Mouse (Mus musculus) limb, embryonic 10.5 days (tissue): ENCODE data around the gene Sprtn. TPM values are rescaled to one million over a fixed set of nuclear protein-coding genes. Genes with fewer than 3 reads are reported as not detected.
A peak's percentile ranks its signal among the peaks of the same experiment; 100 is the strongest.

Experiments used
- DNase-seq: peaks from one replicate; pipeline ENCODE4 v3.0.0-alpha.2; 2017; ENCODE audit warnings: low spot score
- H3K27ac ChIP-seq: fragments of 300-500 bp; sonication (generic); 2 replicates; pipeline ENCODE4 v1.5.1; 2016; ENCODE audit warnings: mild to moderate bottlenecking
- H3K27me3 ChIP-seq: fragments of 300-500 bp; sonication (generic); 2 replicates; pipeline ENCODE4 v1.6.1; 2016; ENCODE audit warnings: low read depth, mild to moderate bottlenecking; ENCODE audit not compliant: poor library complexity, severe bottlenecking
- H3K36me3 ChIP-seq: fragments of 300-500 bp; sonication (generic); 2 replicates; pipeline ENCODE4 v1.6.1; 2016; ENCODE audit warnings: mild to moderate bottlenecking, moderate library complexity
- H3K4me1 ChIP-seq: fragments of 300-500 bp; sonication (generic); 2 replicates; pipeline ENCODE4 v1.6.1; 2016
- H3K4me3 ChIP-seq: fragments of 300-500 bp; sonication (generic); 2 replicates; pipeline ENCODE4 v1.5.1; 2016; ENCODE audit warnings: mild to moderate bottlenecking, moderate library complexity
- H3K9me3 ChIP-seq: fragments of 300-500 bp; sonication (generic); replicated peaks from 2 replicates; pipeline ENCODE4 v1.6.1; 2016; ENCODE audit warnings: mild to moderate bottlenecking
- WGBS: fragments of 180-500 bp; shearing (Covaris S2); methylation state at CpG from one replicate; pipeline ENCODE4 v1.1.7; 2016; 5-methylcytosine and 5-hydroxymethylcytosine counted together
- polyA plus RNA-seq: library from polyadenylated mRNA; unstranded; fragments of >200 nt; fragmentation: Nextera tagmentation; extraction: Ambion mirVana; gene quantifications from 2 replicates; pipeline ENCODE4 v1.2.1, GENCODE M21; 2016

The Sprtn gene
- polyA plus RNA-seq, 1 experiment from 2014 or later: 10.4 TPM

DNA sequence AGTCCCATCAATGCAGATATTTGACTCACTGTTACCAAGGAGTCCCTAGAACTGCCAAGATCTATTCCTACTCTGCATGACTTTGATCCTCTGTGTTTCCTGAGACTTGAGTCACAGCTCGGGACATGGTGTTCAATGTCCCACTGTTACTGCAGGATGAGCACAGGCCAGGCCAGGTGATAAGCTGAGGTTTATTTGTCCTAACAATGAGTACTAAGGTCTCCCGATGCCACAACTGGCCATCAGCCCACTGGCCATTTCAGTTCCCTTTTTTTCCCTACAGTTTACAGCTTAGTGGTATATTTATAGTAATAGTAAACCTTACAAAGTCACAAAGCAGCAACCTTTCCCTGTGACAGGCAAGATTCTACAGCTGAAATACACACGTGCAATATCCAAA, 34.7 kb downstream of the Sprtn start:
- WGBS: 93% methylated on average over 3 of the region's 3 CpGs
- Histone ChIP-seq H3K4me1 (no peaks in the 10 kb centered on the region), H3K27me3 (no peaks in the 10 kb centered on the region), H3K4me3 (no peak overlapping the region), H3K36me3 (peaks cover 29% of the 10 kb centered on the region), H3K27ac (no peak overlapping the region), H3K9me3 (no peaks in the 10 kb centered on the region)
- DNase-seq: no peak

DNA sequence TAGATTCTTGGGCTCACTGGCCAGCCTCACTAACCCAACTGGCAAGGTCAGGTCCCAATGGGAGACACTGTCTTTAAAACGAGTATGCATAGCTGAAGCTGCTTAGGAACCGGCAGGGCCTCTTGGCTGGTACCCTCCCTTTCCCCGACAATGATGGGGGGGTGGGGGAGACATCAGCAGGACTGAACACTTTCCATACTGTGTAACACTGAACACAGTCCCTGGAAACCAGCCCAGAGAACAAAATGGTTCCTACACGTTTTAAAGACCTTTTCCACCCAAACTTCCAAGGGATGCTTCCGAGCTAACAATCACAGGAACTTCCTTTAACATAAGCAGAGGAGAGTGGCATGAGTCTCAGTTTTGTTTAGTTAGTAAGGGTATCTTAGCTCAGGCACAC, 37.4 kb downstream of the Sprtn start:
- Histone ChIP-seq H3K36me3 (peaks cover 46% of the 10 kb centered on the region), H3K27me3 (no peaks in the 10 kb centered on the region), H3K4me1 (no peaks in the 10 kb centered on the region), H3K9me3 (no peaks in the 10 kb centered on the region), H3K4me3 (no peak overlapping the region), H3K27ac (no peak overlapping the region)
- no peak for DNase-seq
- 85% methylated on average over 5 of the region's 5 CpGs for WGBS

GRCm38 (mm10) chr8:124936699-124937098, 39.0 kb downstream of the Sprtn start:
- Histone ChIP-seq H3K27ac (no peak overlapping the region), H3K4me1 (no peaks in the 10 kb centered on the region)
- 96% methylated on average over 10 of the region's 10 CpGs for WGBS

DNA sequence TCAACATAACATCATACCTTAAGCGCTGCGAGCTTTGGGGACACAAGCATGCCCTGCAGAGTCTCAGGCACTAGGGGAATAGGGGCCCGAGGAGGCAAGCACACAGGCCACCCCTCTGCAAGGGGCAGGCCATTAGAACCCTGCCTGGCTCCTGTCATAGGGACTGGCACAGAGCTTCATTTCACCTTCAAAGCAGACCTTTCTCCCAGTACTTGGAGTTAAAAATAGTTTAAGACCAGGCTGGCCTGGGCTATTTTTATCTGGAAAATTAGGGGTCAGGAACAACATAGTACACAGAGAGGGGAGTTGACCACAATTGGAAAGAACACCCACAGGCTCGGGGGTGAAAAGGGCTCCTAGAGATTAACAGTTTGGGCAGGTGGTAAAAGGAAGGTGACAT, 39.6 kb downstream of the Sprtn start:
- no peaks in the 10 kb centered on the region for H3K4me1 ChIP-seq
- H3K36me3 ChIP-seq: peaks cover 56% of the 10 kb centered on the region
- no peaks in the 10 kb centered on the region for H3K9me3 ChIP-seq
- no peak overlapping the region for H3K4me3 ChIP-seq
- no peaks in the 10 kb centered on the region for H3K27me3 ChIP-seq
- H3K27ac ChIP-seq: no peak overlapping the region
- DNase-seq: no peak
- WGBS: 90% methylated on average over 4 of the region's 4 CpGs

More at GRCm38 (mm10) chr8:124936699-124937098, 39.0 kb downstream of the Sprtn start:
- Histone ChIP-seq H3K9me3 (no peaks in the 10 kb centered on the region), H3K4me3 (no peak overlapping the region), H3K27me3 (no peaks in the 10 kb centered on the region), H3K36me3 (peaks cover 52% of the 10 kb centered on the region)
- DNase-seq: no peak

GRCm38 (mm10) chr8:124943801-124944200, 46.1 kb downstream of the Sprtn start:
- Histone ChIP-seq H3K36me3 (peaks cover 55% of the 10 kb centered on the region), H3K4me3 (no peak overlapping the region), H3K27ac (no peak overlapping the region), H3K27me3 (no peaks in the 10 kb centered on the region), H3K4me1 (peaks cover 33% of the 10 kb centered on the region), H3K9me3 (no peaks in the 10 kb centered on the region)
- WGBS: 91% methylated on average over 6 of the region's 6 CpGs
- DNase-seq: no peak

DNA sequence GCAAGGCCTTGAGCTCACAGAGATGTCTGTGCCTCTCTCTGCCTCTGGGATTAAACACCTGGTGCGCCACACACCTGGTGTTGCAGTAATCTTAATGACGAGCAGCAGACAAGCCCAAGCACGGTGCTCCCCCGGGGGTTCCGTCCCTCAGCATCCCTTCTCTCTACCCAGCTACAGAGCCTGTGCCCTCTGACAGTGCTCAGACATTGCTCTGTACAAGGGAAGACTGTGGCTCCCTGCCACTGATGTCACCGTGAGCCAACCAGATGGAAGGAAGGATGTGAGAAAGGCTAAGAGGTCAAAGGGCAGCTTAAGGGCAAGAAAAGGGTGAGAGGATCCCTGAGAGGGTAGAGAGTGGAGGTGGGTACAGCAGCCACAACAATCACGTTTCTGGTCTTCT, 46.7 kb downstream of the Sprtn start:
- H3K4me3 ChIP-seq: no peak overlapping the region
- 44% methylated on average over 7 of the region's 7 CpGs for WGBS

GRCm38 (mm10) chr8:124947865-124948732, 50.4 kb downstream of the Sprtn start:
- WGBS: under 1% methylated on average over 67 of the region's 67 CpGs
- no peaks in the 10 kb centered on the region for H3K27me3 ChIP-seq
- peak overlapping the region; percentile 90 for H3K4me3 ChIP-seq
- DNase-seq: peak; percentile 74
- H3K27ac ChIP-seq: peak overlapping the region; percentile 97
- H3K4me1 ChIP-seq: peaks cover 43% of the 10 kb centered on the region
- no peaks in the 10 kb centered on the region for H3K9me3 ChIP-seq
- H3K36me3 ChIP-seq: peaks cover 22% of the 10 kb centered on the region

More for the DNA sequence above, 46.7 kb downstream of the Sprtn start:
- Histone ChIP-seq H3K27me3 (no peaks in the 10 kb centered on the region), H3K4me1 (peaks cover 33% of the 10 kb centered on the region), H3K9me3 (no peaks in the 10 kb centered on the region), H3K36me3 (peaks cover 49% of the 10 kb centered on the region), H3K27ac (no peak overlapping the region)
- DNase-seq: no peak

DNA sequence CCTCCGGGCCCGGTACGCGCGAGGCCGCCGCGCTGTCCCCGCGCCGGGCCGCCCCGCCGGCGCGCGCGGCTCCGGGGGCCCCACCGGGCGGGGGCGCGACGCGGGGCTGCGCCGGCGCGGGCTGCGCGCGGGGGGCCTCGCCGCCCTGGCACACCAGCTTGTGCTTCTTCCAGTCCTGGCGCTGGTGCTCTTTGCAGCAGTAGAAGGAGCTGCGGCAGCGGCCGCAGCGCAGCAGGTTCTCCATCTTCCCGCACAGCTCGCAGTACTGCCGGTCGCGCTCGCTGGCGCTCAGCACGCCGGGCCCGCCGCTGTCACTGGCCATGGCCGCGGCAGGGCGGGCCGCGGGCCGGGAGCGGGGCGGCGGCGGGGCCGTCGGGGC, 51.0 kb downstream of the Sprtn start:
- Histone ChIP-seq H3K27ac (peak overlapping the region; percentile 97), H3K36me3 (peaks cover 16% of the 10 kb centered on the region)
- 6% methylated on average over 62 of the region's 62 CpGs for WGBS

DNA sequence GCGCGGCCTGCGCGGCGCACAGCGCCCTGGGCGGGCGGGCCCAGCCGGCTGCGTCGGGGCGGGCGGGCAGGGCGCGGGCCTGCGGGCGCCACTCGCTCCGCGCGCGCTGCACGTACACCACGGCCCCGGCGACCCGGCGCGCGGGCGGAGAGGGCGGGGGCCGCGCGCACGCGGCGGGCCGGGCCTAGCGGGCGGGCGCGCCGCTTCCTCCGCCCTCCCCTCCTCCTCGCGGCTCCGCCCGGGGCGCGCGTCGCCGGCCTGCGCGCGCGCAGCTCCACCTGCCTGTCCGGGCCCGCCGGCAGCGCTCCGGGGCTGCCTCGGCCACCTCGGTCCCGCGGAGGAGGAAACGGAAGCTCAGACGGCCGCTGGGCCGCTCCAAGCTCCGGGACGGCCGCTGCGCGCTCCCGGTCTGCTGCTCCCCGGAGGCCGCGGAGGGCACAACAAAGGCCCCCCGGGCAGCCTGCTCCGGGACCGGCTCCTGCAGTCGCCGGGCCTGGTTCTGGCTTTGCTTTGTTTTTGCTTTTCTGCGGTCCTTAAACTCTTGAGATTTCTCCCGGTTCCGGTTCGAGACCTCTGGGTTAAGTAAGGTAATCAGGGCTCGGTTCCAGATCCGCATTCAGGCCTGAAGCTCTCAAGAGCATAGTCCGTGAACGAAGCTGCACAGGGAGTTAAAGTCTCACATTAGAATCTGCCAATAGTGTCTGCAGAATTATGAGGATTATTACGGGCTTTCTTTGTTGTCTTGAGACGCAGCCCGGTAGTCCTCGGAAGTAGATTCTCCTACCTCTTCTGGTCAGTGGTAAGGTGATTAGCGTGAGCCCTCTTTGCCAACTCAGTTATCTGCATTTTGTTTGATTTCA, 51.8 kb downstream of the Sprtn start, which contains the start of gene Egln1:
Egln1 (minus strand) TSS at position 116 of the 860 bp plus-strand sequence.
- Histone ChIP-seq H3K4me3 (peak within 1 kb of the TSS; percentile 90), H3K4me1 (peaks cover 41% of the 10 kb centered on the region), H3K27me3 (no peaks in the 10 kb centered on the region), H3K9me3 (no peaks in the 10 kb centered on the region), H3K36me3 (peaks cover 11% of the 10 kb centered on the region), H3K27ac (peak within 1 kb of the TSS; percentile 97)
- peak; percentile 85 for DNase-seq
- 7% methylated on average over 90 of the region's 98 CpGs for WGBS

More for the DNA sequence above, 51.0 kb downstream of the Sprtn start:
- peak overlapping the region; percentile 90 for H3K4me3 ChIP-seq
- H3K27me3 ChIP-seq: no peaks in the 10 kb centered on the region
- peak; percentile 61 for DNase-seq
- peaks cover 43% of the 10 kb centered on the region for H3K4me1 ChIP-seq
- H3K9me3 ChIP-seq: no peaks in the 10 kb centered on the region

- no peaks in the 10 kb centered on the region for H3K27me3 ChIP-seq
- DNase-seq: peak; percentile 42
- H3K4me1 ChIP-seq: peaks cover 34% of the 10 kb centered on the region
- peak overlapping the region; percentile 97 for H3K27ac ChIP-seq
- H3K36me3 ChIP-seq: peaks cover 6% of the 10 kb centered on the region; the same call in 1 of the 2 replicates
- H3K9me3 ChIP-seq: no peaks in the 10 kb centered on the region
- 46% methylated on average over 10 of the region's 10 CpGs for WGBS
- peak overlapping the region; percentile 90 for H3K4me3 ChIP-seq
Observed at GRCm38 (mm10) chr8:124950069-124950456, 52.4 kb downstream of the Sprtn start.

- 93% methylated on average over 2 of the region's 2 CpGs for WGBS
- Histone ChIP-seq H3K9me3 (no peaks in the 10 kb centered on the region), H3K36me3 (0 out of 2 replicates have a peak, but pooled peaks cover 5% of the 10 kb centered on the region), H3K4me3 (peak overlapping the region; percentile 90; the same call in 1 of the 2 replicates), H3K4me1 (peaks cover 30% of the 10 kb centered on the region), H3K27ac (0 out of 2 replicates have a peak overlapping the region, but pooled peaks have one; percentile 3), H3K27me3 (no peaks in the 10 kb centered on the region)
- DNase-seq: no peak
Observed at GRCm38 (mm10) chr8:124950865-124951264, 53.2 kb downstream of the Sprtn start.

DNA sequence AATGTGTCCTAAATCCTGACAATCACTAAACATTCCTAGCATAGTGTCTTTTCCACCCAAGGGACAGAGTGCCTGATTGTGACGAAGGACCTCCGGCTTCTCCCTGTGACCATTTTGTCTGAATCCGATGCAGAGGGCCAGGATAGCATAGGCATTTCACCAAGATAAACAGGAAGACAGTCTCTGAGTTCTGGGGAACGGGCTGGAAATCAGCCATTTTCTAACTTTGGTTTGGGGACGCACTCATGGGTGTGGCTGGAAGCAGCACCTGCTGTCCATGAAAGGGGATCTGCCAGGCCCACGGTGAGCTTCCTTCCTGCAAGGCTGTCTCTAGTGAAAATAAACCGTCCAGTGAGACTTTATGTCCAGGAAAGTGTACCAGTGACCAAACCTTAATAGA, 55.5 kb downstream of the Sprtn start:
- Histone ChIP-seq H3K4me3 (no peak overlapping the region), H3K36me3 (0 out of 2 replicates have a peak, but pooled peaks cover 5% of the 10 kb centered on the region), H3K4me1 (peaks cover 11% of the 10 kb centered on the region), H3K27me3 (no peaks in the 10 kb centered on the region), H3K27ac (no peak overlapping the region), H3K9me3 (no peaks in the 10 kb centered on the region)
- DNase-seq: no peak
- WGBS: 91% methylated on average over 7 of the region's 7 CpGs
